Mouse (Mus musculus): ENCODE data around the gene Zfp619.
"Not testable (repeated sequence)": the region's sequence is repeated elsewhere in the genome, so short reads cannot be mapped to it uniquely, and the experiment has no call there.

The Zfp619 gene

GRCm38 (mm10) chr7:39517616-39518177 lies at the start of gene Zfp619:
Gene Zfp619 (plus strand): TSS chr7:39517766.
- DNase-seq (ENCODE audit: low spot score), result peak; percentile 97

GRCm38 (mm10) chr7:39479013-39479412 lies 38.6 kb upstream of the Zfp619 start:
- DNase-seq (ENCODE audit: low spot score), result no peak

DNA sequence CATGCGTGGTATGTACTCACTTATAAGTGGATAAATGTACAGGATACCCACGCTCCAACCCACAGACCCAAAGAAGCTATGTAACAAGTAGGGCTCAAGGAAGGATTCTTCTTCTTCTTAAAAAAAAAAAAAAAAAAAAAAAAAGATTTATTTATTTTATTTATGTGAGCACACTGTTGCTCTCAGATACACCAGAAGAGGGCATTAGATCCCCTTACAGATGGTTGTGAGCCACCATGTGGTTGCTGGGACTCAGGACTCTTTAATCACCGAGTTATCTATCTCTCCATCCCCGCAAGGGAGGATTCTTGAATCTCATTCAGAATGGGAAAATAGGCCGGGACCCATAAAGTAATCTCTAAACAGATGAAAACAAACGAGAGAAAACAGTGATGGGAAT lies 33.2 kb upstream of the Zfp619 start:
- DNase-seq (ENCODE audit: low spot score), result no peak

- peak; percentile 40 for DNase-seq (ENCODE audit: low spot score)
Measured at GRCm38 (mm10) chr7:39487159-39487853, 30.3 kb upstream of the Zfp619 start.

DNA sequence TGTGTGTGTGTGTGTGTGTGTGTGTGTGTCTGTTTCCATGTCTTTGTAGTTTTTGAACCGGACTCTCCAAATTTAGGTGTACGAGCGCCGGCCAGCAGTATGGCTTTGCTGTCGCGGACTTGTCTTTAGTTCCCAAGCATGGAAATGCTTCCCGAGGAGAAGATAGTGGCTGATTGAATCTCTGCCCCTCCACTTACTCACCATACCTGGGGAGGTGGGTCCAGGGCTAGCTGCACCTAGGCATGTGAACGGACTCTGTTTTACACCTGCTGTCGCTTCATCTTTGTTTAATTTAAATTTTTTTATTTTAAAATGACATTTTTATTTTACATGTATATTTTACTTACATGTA lies 29.7 kb upstream of the Zfp619 start:
- DNase-seq (ENCODE audit: low spot score), result no peak

- no peak for DNase-seq (ENCODE audit: low spot score)
Measured at GRCm38 (mm10) chr7:39494646-39495045, 22.9 kb upstream of the Zfp619 start.

GRCm38 (mm10) chr7:39504100-39504499 lies 13.5 kb upstream of the Zfp619 start:
- DNase-seq (ENCODE audit: low spot score), result no peak

- DNase-seq (ENCODE audit: low spot score), result peak; percentile 45
Measured at GRCm38 (mm10) chr7:39518362-39518761, 796 bp downstream of the Zfp619 start.

DNA sequence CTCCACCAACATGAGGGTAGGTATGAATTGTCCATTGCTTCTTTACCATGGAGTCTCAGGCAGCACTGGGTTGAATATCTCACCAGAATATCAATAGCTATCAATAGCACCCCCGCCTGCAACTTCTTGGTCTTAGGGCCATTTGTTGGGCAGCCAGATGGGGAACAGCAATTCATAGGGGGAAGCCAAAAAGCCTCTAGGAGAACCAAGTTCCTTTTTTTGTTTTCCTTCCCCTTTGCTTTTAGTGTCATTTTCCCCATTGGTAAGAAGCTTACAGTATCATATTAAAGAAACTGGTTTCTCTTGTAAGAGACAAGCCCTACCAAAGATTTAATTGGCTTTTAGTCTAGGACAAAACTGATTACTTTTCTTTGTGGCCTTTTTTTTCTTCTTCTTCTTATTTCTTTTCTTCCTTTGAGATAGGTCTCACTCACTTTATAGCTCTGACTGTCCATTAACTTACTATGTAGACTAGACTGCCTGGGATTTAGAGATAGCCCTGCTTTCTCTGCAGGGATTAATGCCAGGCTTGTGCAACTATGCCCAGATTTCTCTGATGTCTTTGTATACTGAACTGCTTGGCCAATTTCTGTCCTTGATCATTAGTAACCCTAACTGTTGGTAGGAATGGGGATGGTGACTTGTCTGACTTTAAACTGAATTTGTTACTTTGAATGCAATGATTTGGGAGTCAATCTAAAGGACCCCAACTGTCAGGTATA lies 6.3 kb downstream of the Zfp619 start:
- DNase-seq (ENCODE audit: low spot score), result no peak

GRCm38 (mm10) chr7:39543151-39543550 lies 25.6 kb downstream of the Zfp619 start:
- DNase-seq (ENCODE audit: low spot score), result no peak

DNA sequence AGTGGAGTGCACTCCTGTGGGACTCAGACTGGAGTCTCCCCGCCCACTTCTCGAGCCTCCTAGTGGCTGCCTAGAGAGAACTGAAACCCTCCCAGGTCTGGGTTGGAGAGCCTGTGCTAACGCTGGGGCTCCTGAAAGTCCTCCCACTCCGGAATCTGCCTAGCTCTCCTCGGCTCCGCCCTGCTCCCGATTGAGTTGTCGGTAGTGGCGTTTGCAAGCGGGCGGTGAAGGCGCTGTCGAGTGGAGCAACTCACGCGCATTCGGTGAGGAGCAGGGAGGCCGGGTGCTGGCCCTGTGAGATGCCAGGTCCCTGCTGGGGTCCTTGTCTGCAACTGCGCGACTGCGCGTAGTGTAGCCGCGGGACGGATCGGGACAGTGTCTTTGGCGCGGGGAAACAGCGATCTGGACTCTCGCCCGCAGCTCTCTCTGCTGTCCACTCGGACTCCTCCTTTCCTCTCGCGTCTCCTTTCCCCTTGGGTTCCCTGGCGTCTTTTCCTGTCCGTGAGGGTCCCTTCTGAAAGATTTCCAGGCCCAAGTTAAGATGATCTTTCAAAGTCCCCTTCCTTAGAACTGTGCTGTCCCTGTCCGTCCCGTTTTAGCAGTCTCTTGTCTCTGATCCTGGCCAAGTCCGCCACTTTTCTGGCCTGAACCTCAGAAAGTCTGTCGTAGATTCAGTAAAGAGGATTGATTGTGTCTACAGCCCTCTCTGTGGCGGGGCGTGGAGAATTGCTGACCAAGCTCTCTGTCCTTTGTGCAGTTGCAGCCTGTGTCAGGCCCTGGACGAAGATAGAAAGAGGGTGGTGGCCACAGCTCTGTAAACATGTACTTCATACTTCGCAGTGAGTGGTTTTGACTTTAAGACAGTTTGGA lies 26.9 kb downstream of the Zfp619 start:
- peak; percentile 82 for DNase-seq (ENCODE audit: low spot score)

GRCm38 (mm10) chr7:39545134-39545533 lies 27.6 kb downstream of the Zfp619 start:
- DNase-seq (ENCODE audit: low spot score), result no peak

GRCm38 (mm10) chr7:39549336-39549735 lies 31.8 kb downstream of the Zfp619 start:
- peak; percentile 55 for DNase-seq (ENCODE audit: low spot score)

- peak; percentile 94 for DNase-seq (ENCODE audit: low spot score)
Measured at GRCm38 (mm10) chr7:39551976-39552891, 34.7 kb downstream of the Zfp619 start.

GRCm38 (mm10) chr7:39552993-39553392 lies 35.4 kb downstream of the Zfp619 start:
- DNase-seq (ENCODE audit: low spot score), result no peak

- no peak for DNase-seq (ENCODE audit: low spot score)
Measured at GRCm38 (mm10) chr7:39553871-39554270, 36.3 kb downstream of the Zfp619 start.

DNA sequence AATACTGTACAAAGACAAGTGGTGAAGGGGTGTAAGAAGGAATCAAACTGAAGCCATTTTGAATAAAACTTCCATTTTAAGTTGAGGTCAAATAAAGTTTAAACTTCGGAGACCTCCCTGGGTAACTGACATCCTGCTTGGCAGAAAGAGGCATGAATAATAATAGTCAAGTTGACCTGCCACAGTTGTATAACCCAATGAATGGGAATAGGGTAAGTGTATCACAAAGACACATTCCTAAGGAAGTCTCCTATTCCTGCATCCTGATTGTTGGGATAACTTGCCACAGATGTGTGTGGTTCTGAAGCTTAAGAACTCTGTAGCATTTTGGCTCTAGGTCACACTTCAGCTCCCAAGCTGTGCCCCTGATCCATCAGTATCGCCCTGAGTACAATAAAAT lies 62.5 kb downstream of the Zfp619 start:
- DNase-seq (ENCODE audit: low spot score), result no peak

DNA sequence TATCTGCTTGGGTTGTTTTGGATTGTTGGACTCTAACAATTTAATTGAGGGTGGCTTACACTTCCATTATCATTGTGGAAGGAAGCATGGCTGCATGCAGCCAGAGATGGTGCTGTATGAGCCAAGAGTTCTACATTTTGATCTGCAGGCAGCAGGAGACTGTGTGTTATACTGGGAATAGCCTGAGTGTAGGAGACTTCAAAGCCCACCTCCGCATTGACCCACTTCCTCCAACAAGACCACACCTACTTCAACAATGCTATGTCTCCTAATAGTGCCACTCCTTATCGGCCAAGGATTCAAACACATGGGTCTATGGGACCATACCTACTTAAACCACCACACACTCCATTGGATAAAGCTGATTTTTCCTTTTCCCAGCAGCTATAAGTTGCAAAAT lies 63.0 kb downstream of the Zfp619 start:
- DNase-seq (ENCODE audit: low spot score), result no peak

- not testable (repeated sequence) for DNase-seq (ENCODE audit: low spot score)
Measured at GRCm38 (mm10) chr7:39586834-39587233, 69.3 kb downstream of the Zfp619 start.

DNA sequence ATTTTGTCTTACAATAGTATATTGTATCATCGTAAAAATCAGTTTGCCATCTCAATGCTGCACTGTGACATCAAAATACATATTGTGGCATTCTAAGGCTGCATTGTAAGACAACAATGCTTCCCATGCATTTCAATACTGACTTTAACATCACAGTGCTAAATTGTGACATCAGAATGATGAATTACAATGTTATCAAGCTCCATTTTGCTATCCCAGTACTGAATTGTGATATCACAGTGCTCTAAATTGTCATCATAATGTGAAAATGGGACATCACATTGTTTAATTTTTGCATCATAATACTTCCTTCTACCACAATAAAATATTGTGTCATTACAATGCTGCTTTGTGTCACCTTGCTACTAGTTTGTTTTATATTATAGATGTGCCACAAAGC lies 70.5 kb downstream of the Zfp619 start:
- DNase-seq (ENCODE audit: low spot score), result no peak

GRCm38 (mm10) chr7:39588471-39589041 lies 71.0 kb downstream of the Zfp619 start:
- DNase-seq (ENCODE audit: low spot score), result peak; percentile 36
